Mouse (Mus musculus): ENCODE data around the gene Kpna6.

Kpna6 gene

DNA sequence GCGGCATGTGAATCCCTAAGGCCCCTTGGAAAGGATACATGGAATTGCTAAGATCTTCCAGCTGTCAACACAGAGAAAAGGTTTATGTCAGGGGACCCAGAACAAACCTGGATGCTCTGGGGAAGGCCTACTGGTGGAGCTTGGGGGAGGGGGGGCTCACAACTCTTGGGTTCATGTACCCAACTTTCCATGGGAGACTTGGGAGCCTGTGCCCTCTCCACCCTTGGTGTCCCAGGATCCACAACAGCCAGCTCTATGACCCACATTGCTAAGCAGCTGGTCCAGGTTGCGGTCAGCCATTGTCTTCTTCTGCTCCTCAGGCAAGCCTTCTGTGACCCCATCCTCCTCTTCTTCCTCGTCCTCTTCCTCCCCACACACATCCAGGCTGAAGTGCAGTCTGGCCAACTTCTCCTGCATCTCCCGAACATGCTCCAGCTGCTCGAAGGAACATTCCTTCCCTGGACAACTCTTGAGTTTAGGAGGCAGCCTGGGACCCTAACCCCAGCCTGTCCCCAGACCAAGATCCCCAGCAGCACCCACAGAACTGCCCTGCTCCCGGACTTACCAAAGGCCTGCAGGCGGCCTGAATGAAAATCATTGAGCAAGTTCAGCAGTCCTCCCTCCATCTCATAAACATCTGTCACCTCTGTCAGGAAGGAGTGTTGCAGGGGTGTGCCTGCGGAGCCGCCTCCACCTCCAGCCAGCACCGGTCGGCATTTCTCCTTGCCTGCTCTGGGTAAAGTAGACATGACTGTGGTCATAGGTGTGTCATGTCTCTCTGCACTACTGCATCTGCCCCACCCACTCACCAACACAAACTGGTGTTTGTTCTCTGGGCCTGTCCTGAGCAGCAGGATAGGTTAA is 51.9 kb downstream of the Kpna6 start:
- intact Hi-C loops (cut with DNase I), result no loop called here

DNA sequence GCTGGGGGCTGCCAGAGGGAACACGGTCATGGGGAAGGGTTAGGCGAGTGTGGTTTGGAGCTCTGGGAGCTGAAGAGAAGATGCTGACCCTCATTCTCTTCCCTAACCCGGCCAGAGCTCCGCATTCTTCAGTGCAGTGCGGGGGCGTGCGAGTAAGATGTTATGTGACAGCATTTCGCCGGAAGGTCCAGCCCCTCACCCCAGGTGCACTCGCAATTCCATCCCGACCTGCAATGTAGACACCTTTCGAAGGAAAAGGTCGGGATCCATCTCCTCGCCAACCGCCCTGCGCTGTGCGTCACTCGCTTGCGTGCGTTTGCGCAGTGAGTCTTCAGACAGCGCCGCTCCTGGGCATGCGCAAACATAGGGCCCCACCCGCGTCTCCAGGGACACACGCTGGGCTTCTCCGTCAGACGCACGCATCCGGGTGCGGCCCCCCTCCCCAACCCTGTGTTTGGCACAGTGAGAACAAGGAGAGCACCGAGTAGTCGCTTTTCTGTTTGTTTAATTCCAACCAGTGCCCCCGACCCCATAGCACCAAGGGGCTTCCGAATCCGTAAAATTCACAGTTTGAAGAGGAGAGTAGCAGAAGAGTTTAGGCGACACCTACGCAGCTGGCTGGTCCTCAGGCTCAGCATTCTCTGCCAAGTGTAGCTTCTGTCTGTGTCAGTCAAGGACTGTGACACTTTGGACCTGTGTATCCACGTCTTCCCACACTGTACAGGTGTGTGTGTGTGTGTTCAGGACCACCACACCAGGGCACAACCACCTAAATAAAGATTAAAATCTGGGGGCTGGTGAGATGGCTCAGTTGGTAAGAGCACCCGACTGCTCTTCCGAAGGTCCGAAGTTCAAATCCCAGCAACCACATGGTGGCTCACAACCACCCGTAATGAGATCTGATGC is 53.5 kb downstream of the Kpna6 start, which contains the start of gene Iqcc:
TSS of gene Iqcc (minus strand) at position 314 of the 906 bp plus-strand sequence.
- intact Hi-C loops (cut with DNase I), result no loop called here

DNA sequence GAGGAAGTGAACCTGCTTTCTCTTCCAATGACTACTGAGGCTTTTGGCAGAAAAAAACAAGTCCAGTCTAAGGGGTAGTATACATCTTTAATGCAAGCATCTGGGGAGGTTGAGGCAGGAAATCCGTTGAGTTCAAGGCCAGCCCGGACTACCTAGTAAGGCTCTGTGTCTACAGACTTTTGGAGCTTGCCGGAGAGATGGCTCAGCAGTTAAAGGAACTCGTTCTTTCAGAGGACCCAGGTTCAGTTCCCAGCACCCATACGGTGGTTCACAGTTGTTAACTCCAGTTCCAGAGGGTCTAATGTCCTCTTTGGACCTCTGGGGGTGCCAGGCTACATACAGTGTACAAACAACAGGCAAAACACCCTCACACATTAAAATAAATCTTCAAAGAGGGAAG is 54.5 kb downstream of the Kpna6 start:
- intact Hi-C loops (cut with DNase I), result no loop called here

- intact Hi-C loops (cut with DNase I), result no loop called here
Measured at GRCm38 (mm10) chr4:129617121-129617641, 55.4 kb downstream of the Kpna6 start.

GRCm38 (mm10) chr4:129616631-129617030 is 55.9 kb downstream of the Kpna6 start:
- intact Hi-C loops (cut with DNase I), result no loop called here

GRCm38 (mm10) chr4:129615801-129616290 is 56.7 kb downstream of the Kpna6 start:
- intact Hi-C loops (cut with DNase I), result no loop called here

GRCm38 (mm10) chr4:129614093-129614492 is 58.5 kb downstream of the Kpna6 start, which contains the start of gene Dcdc2b:
Gene Dcdc2b, minus strand, starts transcription at chr4:129614257.
- intact Hi-C loops (cut with DNase I), result loop anchor here (5.0 kb wide), 1 partner anchor 37 kb away; the partner anchor contains the start of gene Fam167b

- intact Hi-C loops (cut with DNase I), result loop anchor here (5.0 kb wide), 1 partner anchor 33 kb away; the partner anchor contains the start of gene Fam167b
Measured at GRCm38 (mm10) chr4:129610472-129610871, 62.1 kb downstream of the Kpna6 start.

DNA sequence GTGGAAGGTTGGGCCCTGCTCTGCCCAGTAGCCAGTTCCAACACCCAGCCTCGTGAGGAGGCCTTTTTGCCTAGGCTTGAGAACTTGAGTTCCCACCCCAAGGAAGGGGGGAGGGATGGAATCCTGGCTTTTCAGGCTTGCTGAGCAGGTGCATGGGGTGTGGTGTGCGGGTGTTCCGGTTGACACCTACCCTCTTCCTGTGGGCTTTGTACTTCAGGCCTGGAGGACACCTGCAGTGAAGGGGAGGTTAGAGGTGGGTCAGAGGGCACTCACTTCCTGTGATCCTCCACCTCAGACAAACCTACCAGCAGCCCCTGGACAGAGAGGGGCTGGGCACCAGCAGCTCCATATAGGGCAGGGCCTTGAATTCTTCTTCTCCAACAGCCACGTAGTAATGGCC is 62.5 kb downstream of the Kpna6 start:
- intact Hi-C loops (cut with DNase I), result loop anchor here (5.0 kb wide), 1 partner anchor 33 kb away; the partner anchor contains the start of gene Fam167b

GRCm38 (mm10) chr4:129609139-129609631 is 63.4 kb downstream of the Kpna6 start:
- intact Hi-C loops (cut with DNase I), result loop anchor here (10.0 kb wide), 1 partner anchor 64 kb away; the partner anchor contains the start of gene Hdac1

DNA sequence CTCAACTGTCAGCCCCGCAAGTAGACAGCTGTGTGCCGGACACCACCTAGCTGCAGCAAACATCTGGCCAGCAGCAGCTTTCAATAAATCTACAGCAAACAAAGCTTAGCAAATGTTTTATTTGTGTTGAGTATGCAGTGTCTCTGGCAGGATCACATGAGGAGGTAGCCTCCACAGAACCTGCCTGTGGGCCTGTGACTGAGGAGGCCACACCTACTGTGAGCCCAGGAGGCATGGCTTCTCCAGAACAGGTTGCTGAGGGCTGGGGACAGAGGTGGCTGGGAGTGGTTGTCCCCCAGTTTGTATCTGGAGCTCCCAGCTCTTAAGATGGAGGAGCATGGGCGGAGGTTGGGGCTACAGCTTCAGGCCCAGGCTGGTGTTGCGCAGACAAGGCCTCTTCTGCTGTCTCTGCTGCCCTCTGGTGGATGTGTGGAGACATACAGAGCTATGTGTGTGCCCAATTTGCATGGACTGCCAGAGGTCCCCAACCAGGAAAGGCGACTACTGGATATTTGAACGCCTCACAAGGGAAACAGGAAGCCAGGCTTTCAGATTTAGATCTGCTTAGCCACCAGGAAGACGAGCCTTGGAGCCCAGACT is 64.0 kb downstream of the Kpna6 start:
- intact Hi-C loops (cut with DNase I), result loop anchor here (10.0 kb wide), 1 partner anchor 64 kb away; the partner anchor contains the start of gene Hdac1

DNA sequence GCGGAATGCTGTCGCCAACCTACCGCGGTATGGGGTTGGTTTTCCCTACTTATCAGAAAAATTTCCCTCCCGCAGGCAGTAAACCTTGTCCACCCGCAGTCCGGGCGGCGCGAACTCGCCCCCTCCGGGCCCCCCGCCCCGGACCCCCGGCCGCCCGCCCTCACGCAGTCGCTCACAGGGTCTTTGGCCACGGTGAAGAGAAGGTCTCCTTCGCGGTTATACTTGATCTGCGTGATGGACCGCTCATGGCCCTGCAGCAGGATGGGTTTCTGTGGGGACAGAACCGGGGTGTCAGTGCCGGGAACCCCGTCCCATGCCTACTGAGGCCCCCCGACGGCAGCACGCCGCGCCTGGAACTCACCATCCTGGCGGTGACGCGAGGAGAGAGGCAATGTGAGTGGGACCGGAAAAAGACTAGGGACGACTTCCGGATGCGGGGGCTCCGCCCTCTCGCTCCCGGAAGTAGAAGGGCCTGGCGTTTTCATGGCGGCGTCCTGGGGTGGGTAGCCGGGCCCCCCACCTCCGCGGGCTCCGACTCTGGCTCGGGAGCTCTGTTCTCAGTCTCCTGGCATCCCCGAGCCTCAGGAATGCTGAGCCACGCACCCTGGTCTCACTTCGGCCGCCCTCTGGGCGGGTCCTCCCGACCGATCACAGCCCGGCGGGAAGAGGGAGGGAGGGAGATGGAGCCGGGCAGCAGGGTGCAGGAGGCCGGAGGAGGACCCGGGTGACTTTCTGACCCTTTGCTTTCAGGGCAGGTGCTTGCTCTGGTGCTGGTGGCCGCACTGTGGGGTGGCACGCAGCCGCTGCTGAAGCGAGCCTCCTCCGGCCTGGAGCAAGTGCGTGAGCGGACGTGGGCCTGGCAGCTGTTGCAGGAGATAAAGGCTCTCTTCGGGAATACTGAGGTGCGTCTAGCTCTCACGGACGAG is 72.1 kb downstream of the Kpna6 start, which contains the start of the genes Eif3i and Tmem234:
TSS of gene Eif3i (minus strand) at position 416 of the 926 bp plus-strand sequence.
TSS of gene Tmem234 (plus strand) at position 436 of the 926 bp plus-strand sequence.
- intact Hi-C loops (cut with DNase I), result loop anchor here (10.0 kb wide), 1 partner anchor 56 kb away; the partner anchor contains the start of gene Hdac1

Small RNA genes within 50 kb of the gene (microRNA-seq; reads per million reads assigned to microRNA genes)
- 0.69 to 1.2 reads per million in 2 experiments for gene Mir7016

Measured in adrenal gland (tissue).